In genomic region chr15:78528726-78529411, GRCm38 (mm10) we compare ENCODE assay signal across 8 mouse cellular contexts. TPM values are rescaled to one million over a fixed set of nuclear protein-coding genes. Genes with fewer than 3 reads are reported as not detected.
DNase-seq lines count a peak whose midpoint lies in the region; ATAC-seq and TF ChIP-seq lines count a peak whose summit lies in the region.

No protein-coding gene starts in this region.

- H3K4me3 ChIP-seq in testis, adult 2 months (ENCODE audit: control insufficient read depth, low read depth, low read length), result peak overlapping the region; percentile 55
- no peak overlapping the region for H3K4me3 ChIP-seq in forebrain, embryonic 14.5 days (ENCODE audit: low read depth, low read length)
- H3K4me3 ChIP-seq in hindbrain, postnatal 0 days (ENCODE audit: low read length), result peak overlapping the region; percentile 16
- H3K4me3 ChIP-seq in liver, embryonic 14.5 days (ENCODE audit: insufficient read depth in 1 of 2, low read depth in 2 of 2, low read length in 2 of 2), result peak overlapping the region; percentile 13 to 33; a peak in 3 of 4 replicates
- peak overlapping the region; percentile 48 for H3K4me3 ChIP-seq in stomach, embryonic 16.5 days (replicated peaks; ENCODE audit: low read length)

- H3K27ac ChIP-seq in testis, adult 2 months (ENCODE audit: control insufficient read depth, insufficient read depth, low read depth, low read length), result peak overlapping the region; percentile 75
- H3K27ac ChIP-seq in forebrain, embryonic 14.5 days (ENCODE audit: low read depth, low read length), result 0 out of 2 replicates have a peak overlapping the region, but pooled peaks have one; percentile 2
- H3K27ac ChIP-seq in hindbrain, postnatal 0 days, result peak overlapping the region; percentile 61
- H3K27ac ChIP-seq in liver, embryonic 14.5 days, result no peak overlapping the region
- H3K27ac ChIP-seq in stomach, embryonic 16.5 days (ENCODE audit: low read length), result peak overlapping the region; percentile 86

- H3K36me3 ChIP-seq in testis, adult 2 months (ENCODE audit: control insufficient read depth, insufficient read depth, low read length), result no peaks in the 10 kb centered on the region
- no peaks in the 10 kb centered on the region for H3K36me3 ChIP-seq in forebrain, embryonic 14.5 days (ENCODE audit: control insufficient read depth, insufficient read depth, low read length)
- H3K36me3 ChIP-seq in hindbrain, postnatal 0 days (ENCODE audit: insufficient read depth, low read length), result no peaks in the 10 kb centered on the region
- no peaks in the 10 kb centered on the region for H3K36me3 ChIP-seq in liver, embryonic 14.5 days (replicated peaks; ENCODE audit: control insufficient read depth, insufficient read depth, low read depth)
- H3K36me3 ChIP-seq in stomach, embryonic 16.5 days (ENCODE audit: control insufficient read depth, insufficient read depth, low read length), result no peaks in the 10 kb centered on the region

- H3K27me3 ChIP-seq in testis, adult 2 months (ENCODE audit: control insufficient read depth, insufficient read depth, low read length), result no peaks in the 10 kb centered on the region
- H3K27me3 ChIP-seq in forebrain, embryonic 14.5 days (replicated peaks; ENCODE audit: control insufficient read depth, insufficient read depth, low read length), result no peaks in the 10 kb centered on the region
- H3K27me3 ChIP-seq in hindbrain, postnatal 0 days (ENCODE audit: insufficient read depth, low read length), result no peaks in the 10 kb centered on the region
- no peaks in the 10 kb centered on the region; the same call in 1 of the 2 replicates for H3K27me3 ChIP-seq in liver, embryonic 14.5 days (ENCODE audit: control insufficient read depth, insufficient read depth, low read length)
- H3K27me3 ChIP-seq in stomach, embryonic 16.5 days (ENCODE audit: control insufficient read depth, insufficient read depth, low read length), result no peaks in the 10 kb centered on the region

- TF ChIP-seq EP300 in liver, embryonic 14.5 days (IDR thresholded peaks at IDR 0.05; ENCODE audit: low read depth), result no peak

- WGBS in forebrain, embryonic 14.5 days, result 50% methylated on average over 11 of the region's 11 CpGs
- WGBS in hindbrain, postnatal 0 days, result 52% methylated on average over 11 of the region's 11 CpGs
- 18% methylated on average over 11 of the region's 11 CpGs for WGBS in liver, embryonic 14.5 days (ENCODE audit: insufficient replicate concordance)
- 30% methylated on average over 11 of the region's 11 CpGs for WGBS in stomach, embryonic 16.5 days

- no peak for TF ChIP-seq POLR2A in testis, adult 2 months (IDR thresholded peaks at IDR 0.05; ENCODE audit: control insufficient read depth, low read depth, low read length)

- H3K9ac ChIP-seq in forebrain, embryonic 14.5 days (ENCODE audit: low read length), result peak overlapping the region; percentile 59
- H3K9ac ChIP-seq in hindbrain, postnatal 0 days (replicated peaks; ENCODE audit: low read length), result peak overlapping the region; percentile 37
- H3K9ac ChIP-seq in liver, embryonic 14.5 days (replicated peaks), result no peak overlapping the region
- peak overlapping the region; percentile 67 for H3K9ac ChIP-seq in stomach, embryonic 16.5 days (ENCODE audit: low read length)

- no peak for ATAC-seq in forebrain, embryonic 14.5 days
- no peak for ATAC-seq in hindbrain, postnatal 0 days
- no peak for ATAC-seq in liver, embryonic 14.5 days (ENCODE audit: insufficient read depth)
- peak; percentile 4; the same call in 1 of the 2 replicates for ATAC-seq in stomach, embryonic 16.5 days (ENCODE audit: insufficient read depth, low FRiP score)

- TF ChIP-seq CTCF in testis, adult 2 months (IDR thresholded peaks at IDR 0.05; ENCODE audit: control insufficient read depth, insufficient read depth, insufficient replicate concordance, low read depth, low read length), result no peak
- no peak for TF ChIP-seq CTCF in hindbrain, postnatal 0 days (IDR thresholded peaks at IDR 0.05; ENCODE audit: low read depth)
- TF ChIP-seq CTCF in liver, embryonic 14.5 days (IDR thresholded peaks at IDR 0.05; ENCODE audit: low read depth), result no peak

- DNase-seq in testis, postnatal 14 days (ENCODE audit: low spot score), result no peak
- DNase-seq in forebrain, embryonic 14.5 days (ENCODE audit: low spot score), result no peak
- DNase-seq in hindbrain, postnatal 0 days (ENCODE audit: low spot score), result peak; percentile 19
- DNase-seq in liver, embryonic 14.5 days (ENCODE audit: low read depth in 3 of 3, low spot score in 3 of 3), result no peak
- no peak for DNase-seq in layer of hippocampus, adult 18-20 months (ENCODE audit: low spot score in 2 of 2)
- no peak for DNase-seq in left cerebral cortex, adult 11 months (ENCODE audit: low spot score)

- peak overlapping the region; percentile 54 for H3K4me2 ChIP-seq in forebrain, embryonic 14.5 days (ENCODE audit: low read length)
- H3K4me2 ChIP-seq in hindbrain, postnatal 0 days (ENCODE audit: low read depth, low read length), result peak overlapping the region; percentile 47
- peak overlapping the region; percentile 44 for H3K4me2 ChIP-seq in liver, embryonic 14.5 days (ENCODE audit: low read depth)
- peak overlapping the region; percentile 69 for H3K4me2 ChIP-seq in stomach, embryonic 16.5 days (ENCODE audit: low read depth, low read length)

- H3K4me1 ChIP-seq in testis, adult 2 months (ENCODE audit: control insufficient read depth, insufficient read depth, low read length), result peaks cover 9% of the 10 kb centered on the region
- H3K4me1 ChIP-seq in forebrain, embryonic 14.5 days (ENCODE audit: control insufficient read depth, insufficient read depth, low read length), result peaks cover 8% of the 10 kb centered on the region
- H3K4me1 ChIP-seq in hindbrain, postnatal 0 days (ENCODE audit: insufficient read depth, low read length), result peaks cover 20% of the 10 kb centered on the region
- peaks cover 0 to 6% of the 10 kb centered on the region in 2 experiments; a peak in 2 of 4 replicates for H3K4me1 ChIP-seq in liver, embryonic 14.5 days (replicated peaks; ENCODE audit: control insufficient read depth in 2 of 2, insufficient read depth in 2 of 2, low read length in 1 of 2)
- H3K4me1 ChIP-seq in stomach, embryonic 16.5 days (ENCODE audit: control insufficient read depth, insufficient read depth, low read length), result peaks cover 40% of the 10 kb centered on the region

- no peaks in the 10 kb centered on the region for H3K9me3 ChIP-seq in forebrain, embryonic 14.5 days (replicated peaks; ENCODE audit: control insufficient read depth, low read length)
- no peaks in the 10 kb centered on the region for H3K9me3 ChIP-seq in hindbrain, postnatal 0 days (ENCODE audit: low read length)
- no peaks in the 10 kb centered on the region for H3K9me3 ChIP-seq in liver, embryonic 14.5 days (ENCODE audit: control insufficient read depth, low read length)
- H3K9me3 ChIP-seq in stomach, embryonic 16.5 days (replicated peaks; ENCODE audit: control insufficient read depth, low read length), result no peaks in the 10 kb centered on the region

RNA-seq across cellular contexts. Expression of gene C1qtnf6, which starts 2.3 kb away (rescaled TPM):
- 8.2 and 9.8 TPM in 2 replicates for polyA plus RNA-seq in testis, adult 2 months (2012; rRNA removed)
- 7.8 and 8.6 TPM in 2 replicates for polyA plus RNA-seq in forebrain, embryonic 14.5 days (2014; fragmentation: Nextera tagmentation; extraction: Ambion mirVana)
- total RNA-seq in hindbrain, postnatal 0 days (2014; rRNA removed), result 3.1 and 6.1 TPM in 2 replicates
- 10.0 and 10.2 TPM in 2 replicates for polyA plus RNA-seq in hindbrain, postnatal 0 days (2015; fragmentation: Nextera tagmentation; extraction: Ambion mirVana)
- 4.1 and 4.6 TPM in 2 replicates for polyA plus RNA-seq in liver, embryonic 14.5 days (2012; rRNA removed)
- polyA plus RNA-seq in liver, embryonic 14.5 days (2014; fragmentation: Nextera tagmentation; extraction: Ambion mirVana), result 4.7 and 5.0 TPM in 2 replicates
- 31.3 and 35.6 TPM in 2 replicates for polyA plus RNA-seq in stomach, embryonic 16.5 days (2015; fragmentation: Nextera tagmentation; extraction: Ambion mirVana)
- 1 to 10 TPM; 2.5 to 3.4 TPM for total RNA-seq in layer of hippocampus, adult 18-20 months (2021)

RNA-seq across cellular contexts. Expression of gene Sstr3, which starts 15.6 kb away (rescaled TPM):
- 6.0 and 7.0 TPM in 2 replicates for polyA plus RNA-seq in testis, adult 2 months (2012; rRNA removed)
- polyA plus RNA-seq in forebrain, embryonic 14.5 days (2014; fragmentation: Nextera tagmentation; extraction: Ambion mirVana), result 0.64 and 0.91 TPM in 2 replicates
- 3.1 and 4.0 TPM in 2 replicates for total RNA-seq in hindbrain, postnatal 0 days (2014; rRNA removed)
- polyA plus RNA-seq in hindbrain, postnatal 0 days (2015; fragmentation: Nextera tagmentation; extraction: Ambion mirVana), result 0.97 and 1.0 TPM in 2 replicates
- polyA plus RNA-seq in liver, embryonic 14.5 days (2012; rRNA removed), result 0.01 and 0.02 TPM in 2 replicates
- polyA plus RNA-seq in liver, embryonic 14.5 days (2014; fragmentation: Nextera tagmentation; extraction: Ambion mirVana), result 0.03 TPM in 1 of 2 replicates, not detected in the other
- polyA plus RNA-seq in stomach, embryonic 16.5 days (2015; fragmentation: Nextera tagmentation; extraction: Ambion mirVana), result 0.12 and 0.39 TPM in 2 replicates
- total RNA-seq in layer of hippocampus, adult 18-20 months (2021), result 10 to 100 TPM; 30.4 to 31.6 TPM

RNA-seq across cellular contexts. Expression of gene Il2rb, which starts 33.8 kb away (rescaled TPM):
- 0.47 and 0.59 TPM in 2 replicates for polyA plus RNA-seq in testis, adult 2 months (2012; rRNA removed)
- 0.05 TPM in 1 of 2 replicates, not detected in the other for polyA plus RNA-seq in forebrain, embryonic 14.5 days (2014; fragmentation: Nextera tagmentation; extraction: Ambion mirVana)
- total RNA-seq in hindbrain, postnatal 0 days (2014; rRNA removed), result 0.10 and 0.29 TPM in 2 replicates
- 0.40 and 0.58 TPM in 2 replicates for polyA plus RNA-seq in hindbrain, postnatal 0 days (2015; fragmentation: Nextera tagmentation; extraction: Ambion mirVana)
- 0.26 and 0.29 TPM in 2 replicates for polyA plus RNA-seq in liver, embryonic 14.5 days (2012; rRNA removed)
- 0.37 and 0.52 TPM in 2 replicates for polyA plus RNA-seq in liver, embryonic 14.5 days (2014; fragmentation: Nextera tagmentation; extraction: Ambion mirVana)
- 0.75 and 0.92 TPM in 2 replicates for polyA plus RNA-seq in stomach, embryonic 16.5 days (2015; fragmentation: Nextera tagmentation; extraction: Ambion mirVana)
- total RNA-seq in layer of hippocampus, adult 18-20 months (2021), result under 1 TPM; 0.07 to 0.15 TPM

RNA-seq across cellular contexts. Expression of gene Rac2, which starts 43.7 kb away (rescaled TPM):
- 5.5 and 9.6 TPM in 2 replicates for polyA plus RNA-seq in testis, adult 2 months (2012; rRNA removed)
- 3.5 and 5.9 TPM in 2 replicates for polyA plus RNA-seq in forebrain, embryonic 14.5 days (2014; fragmentation: Nextera tagmentation; extraction: Ambion mirVana)
- 2.0 and 3.4 TPM in 2 replicates for total RNA-seq in hindbrain, postnatal 0 days (2014; rRNA removed)
- polyA plus RNA-seq in hindbrain, postnatal 0 days (2015; fragmentation: Nextera tagmentation; extraction: Ambion mirVana), result 5.0 and 6.8 TPM in 2 replicates
- 57.5 and 69.6 TPM in 2 replicates for polyA plus RNA-seq in liver, embryonic 14.5 days (2012; rRNA removed)
- 108 and 117 TPM in 2 replicates for polyA plus RNA-seq in liver, embryonic 14.5 days (2014; fragmentation: Nextera tagmentation; extraction: Ambion mirVana)
- polyA plus RNA-seq in stomach, embryonic 16.5 days (2015; fragmentation: Nextera tagmentation; extraction: Ambion mirVana), result 21.1 and 26.2 TPM in 2 replicates
- 1 to 10 TPM; 1.4 to 1.9 TPM for total RNA-seq in layer of hippocampus, adult 18-20 months (2021)
